Mouse (Mus musculus): ENCODE measurements around the gene Mrps27. TPM values are rescaled to one million over a fixed set of nuclear protein-coding genes. Genes with fewer than 3 reads are reported as not detected.

Mrps27 gene
- polyA plus RNA-seq (2015; fragmentation: Nextera tagmentation; extraction: Ambion mirVana) = 50.7 and 55.2 TPM in 2 replicates

- H3K36me3 ChIP-seq (ENCODE audit: insufficient read depth, low read length) = peaks cover 25% of the 10 kb centered on the region
- peak; percentile 97 for DNase-seq (ENCODE audit: low spot score)
- peak within 1 kb of the TSS; percentile 63 for H3K4me2 ChIP-seq (ENCODE audit: low read length)
- 2% methylated on average over 39 of the region's 39 CpGs for WGBS
- TF ChIP-seq CTCF (IDR thresholded peaks at IDR 0.05; ENCODE audit: low read depth) = peak; percentile 14; the same call in 1 of the 2 replicates
- H3K4me1 ChIP-seq (replicated peaks; ENCODE audit: insufficient read depth, low read length) = 0 out of 2 replicates have a peak, but pooled peaks cover 6% of the 10 kb centered on the region
- peak within 1 kb of the TSS; percentile 84 for H3K27ac ChIP-seq
- peak; percentile 99 for ATAC-seq (replicated peaks; ENCODE audit: low FRiP score, low read depth)
- H3K27me3 ChIP-seq (ENCODE audit: insufficient read depth, low read length) = no peaks in the 10 kb centered on the region
- peak within 1 kb of the TSS; percentile 84 for H3K4me3 ChIP-seq (replicated peaks; ENCODE audit: low read depth, low read length)
- H3K9ac ChIP-seq (ENCODE audit: low read depth, low read length) = peak within 1 kb of the TSS; percentile 82
- no peaks in the 10 kb centered on the region for H3K9me3 ChIP-seq (replicated peaks; ENCODE audit: low read length)
Observed at GRCm38 (mm10) chr13:99344599-99345575, at the start of gene Mrps27, which contains the start of gene Ptcd2. Mrps27 (plus strand) TSS chr13:99344786. Ptcd2 (minus strand) TSS chr13:99344705.

GRCm38 (mm10) chr13:99299921-99300320 lies 44.7 kb upstream of the Mrps27 start:
- Histone ChIP-seq H3K9ac (ENCODE audit: low read depth, low read length) (no peak overlapping the region), H3K27me3 (ENCODE audit: insufficient read depth, low read length) (no peaks in the 10 kb centered on the region; the same call in 1 of the 2 replicates), H3K4me3 (replicated peaks; ENCODE audit: low read depth, low read length) (no peak overlapping the region), H3K27ac (no peak overlapping the region), H3K4me2 (ENCODE audit: low read length) (no peak overlapping the region), H3K9me3 (replicated peaks; ENCODE audit: low read length) (no peaks in the 10 kb centered on the region), H3K4me1 (replicated peaks; ENCODE audit: insufficient read depth, low read length) (no peaks in the 10 kb centered on the region; the same call in 1 of the 2 replicates), H3K36me3 (ENCODE audit: insufficient read depth, low read length) (no peaks in the 10 kb centered on the region)
- no peak for TF ChIP-seq CTCF (IDR thresholded peaks at IDR 0.05; ENCODE audit: low read depth)
- no peak for ATAC-seq (replicated peaks; ENCODE audit: low FRiP score, low read depth)
- no peak for DNase-seq (ENCODE audit: low spot score)
- WGBS = 83% methylated on average over 5 of the region's 5 CpGs

GRCm38 (mm10) chr13:99303846-99304245 lies 40.7 kb upstream of the Mrps27 start:
- TF ChIP-seq CTCF (IDR thresholded peaks at IDR 0.05; ENCODE audit: low read depth) = no peak
- no peak overlapping the region for H3K4me3 ChIP-seq (replicated peaks; ENCODE audit: low read depth, low read length)
- no peak overlapping the region for H3K27ac ChIP-seq
- no peaks in the 10 kb centered on the region; the same call in 1 of the 2 replicates for H3K27me3 ChIP-seq (ENCODE audit: insufficient read depth, low read length)
- no peak overlapping the region for H3K4me2 ChIP-seq (ENCODE audit: low read length)
- H3K4me1 ChIP-seq (replicated peaks; ENCODE audit: insufficient read depth, low read length) = peaks cover 6% of the 10 kb centered on the region; the same call in 1 of the 2 replicates
- 48% methylated on average over 5 of the region's 5 CpGs for WGBS
- ATAC-seq (replicated peaks; ENCODE audit: low FRiP score, low read depth) (no peak), DNase-seq (ENCODE audit: low spot score) (peak; percentile 52)
- no peaks in the 10 kb centered on the region for H3K9me3 ChIP-seq (replicated peaks; ENCODE audit: low read length)
- H3K9ac ChIP-seq (ENCODE audit: low read depth, low read length) = no peak overlapping the region
- H3K36me3 ChIP-seq (ENCODE audit: insufficient read depth, low read length) = no peaks in the 10 kb centered on the region

GRCm38 (mm10) chr13:99304365-99304764 lies 40.2 kb upstream of the Mrps27 start:
- ATAC-seq (replicated peaks; ENCODE audit: low FRiP score, low read depth) (no peak), DNase-seq (ENCODE audit: low spot score) (no peak)
- Histone ChIP-seq H3K9me3 (replicated peaks; ENCODE audit: low read length) (no peaks in the 10 kb centered on the region), H3K9ac (ENCODE audit: low read depth, low read length) (no peak overlapping the region), H3K4me2 (ENCODE audit: low read length) (no peak overlapping the region), H3K27me3 (ENCODE audit: insufficient read depth, low read length) (no peaks in the 10 kb centered on the region; the same call in 1 of the 2 replicates), H3K36me3 (ENCODE audit: insufficient read depth, low read length) (no peaks in the 10 kb centered on the region), H3K4me1 (replicated peaks; ENCODE audit: insufficient read depth, low read length) (peaks cover 6% of the 10 kb centered on the region; the same call in 1 of the 2 replicates), H3K4me3 (replicated peaks; ENCODE audit: low read depth, low read length) (no peak overlapping the region), H3K27ac (no peak overlapping the region)
- WGBS = 73% methylated on average over 11 of the region's 11 CpGs
- no peak for TF ChIP-seq CTCF (IDR thresholded peaks at IDR 0.05; ENCODE audit: low read depth)

- Histone ChIP-seq H3K9ac (ENCODE audit: low read depth, low read length) (no peak overlapping the region), H3K4me1 (replicated peaks; ENCODE audit: insufficient read depth, low read length) (peaks cover 6% of the 10 kb centered on the region; the same call in 1 of the 2 replicates), H3K9me3 (replicated peaks; ENCODE audit: low read length) (no peaks in the 10 kb centered on the region), H3K4me3 (replicated peaks; ENCODE audit: low read depth, low read length) (no peak overlapping the region), H3K36me3 (ENCODE audit: insufficient read depth, low read length) (no peaks in the 10 kb centered on the region), H3K27ac (no peak overlapping the region), H3K27me3 (ENCODE audit: insufficient read depth, low read length) (no peaks in the 10 kb centered on the region; the same call in 1 of the 2 replicates), H3K4me2 (ENCODE audit: low read length) (no peak overlapping the region)
- ATAC-seq (replicated peaks; ENCODE audit: low FRiP score, low read depth) (no peak), DNase-seq (ENCODE audit: low spot score) (no peak)
- TF ChIP-seq CTCF (IDR thresholded peaks at IDR 0.05; ENCODE audit: low read depth) = no peak
- 83% methylated on average over 1 of the region's 1 CpGs for WGBS
Observed at GRCm38 (mm10) chr13:99305186-99305585, 39.4 kb upstream of the Mrps27 start.

GRCm38 (mm10) chr13:99306164-99306563 lies 38.4 kb upstream of the Mrps27 start:
- Histone ChIP-seq H3K4me1 (replicated peaks; ENCODE audit: insufficient read depth, low read length) (peaks cover 6% of the 10 kb centered on the region; the same call in 1 of the 2 replicates), H3K9ac (ENCODE audit: low read depth, low read length) (no peak overlapping the region), H3K27ac (no peak overlapping the region), H3K27me3 (ENCODE audit: insufficient read depth, low read length) (no peaks in the 10 kb centered on the region; the same call in 1 of the 2 replicates), H3K4me3 (replicated peaks; ENCODE audit: low read depth, low read length) (no peak overlapping the region), H3K9me3 (replicated peaks; ENCODE audit: low read length) (no peaks in the 10 kb centered on the region), H3K36me3 (ENCODE audit: insufficient read depth, low read length) (no peaks in the 10 kb centered on the region), H3K4me2 (ENCODE audit: low read length) (no peak overlapping the region)
- 83% methylated on average over 8 of the region's 8 CpGs for WGBS
- TF ChIP-seq CTCF (IDR thresholded peaks at IDR 0.05; ENCODE audit: low read depth) = no peak
- ATAC-seq (replicated peaks; ENCODE audit: low FRiP score, low read depth) (no peak), DNase-seq (ENCODE audit: low spot score) (no peak)
